Mouse (Mus musculus) olfactory bulb, adult 2 months (tissue): ENCODE measurements around the gene Lrg1. TPM values are rescaled to one million over a fixed set of nuclear protein-coding genes. Genes with fewer than 3 reads are reported as not detected.

Experiments used
- H3K27ac ChIP-seq: fragments of 200-500 bp; 2 replicates; pipeline ENCODE4 v1.5.1; 2012; ENCODE audit warnings: low read depth, low read length; ENCODE audit not compliant: insufficient read depth
- H3K4me1 ChIP-seq: fragments of 200-500 bp; 2 replicates; pipeline ENCODE4 v1.6.1; 2012; ENCODE audit warnings: low read length; ENCODE audit not compliant: control insufficient read depth, insufficient read depth
- H3K4me3 ChIP-seq: fragments of 200-500 bp; 2 replicates; pipeline ENCODE4 v1.5.1; 2012; ENCODE audit warnings: mild to moderate bottlenecking, low read depth, low read length, moderate library complexity; ENCODE audit not compliant: insufficient read depth
- CTCF ChIP-seq: fragments of 200-500 bp; IDR thresholded peaks from 2 replicates; pipeline ENCODE4 v1.5.1; 2012; ENCODE audit warnings: low read depth, mild to moderate bottlenecking, low read length, moderate library complexity; ENCODE audit not compliant: insufficient read depth
- POLR2A ChIP-seq: fragments of 200-500 bp; IDR thresholded peaks from 2 replicates; pipeline ENCODE4 v1.6.1; 2012; ENCODE audit warnings: mild to moderate bottlenecking, low read depth, low read length, moderate library complexity; ENCODE audit not compliant: insufficient read depth
- WGBS: fragments of 180-500 bp; shearing (Covaris S2); methylation state at CpG from one replicate; pipeline ENCODE4 v1.1.7; 2018; 5-methylcytosine and 5-hydroxymethylcytosine counted together
- polyA plus RNA-seq: library from polyadenylated mRNA; stranded (reverse); fragments of >200 nt; gene quantifications from 2 replicates; pipeline ENCODE4 v1.2.4, GENCODE M21; 2012; ENCODE audit warnings: low replicate concordance; ENCODE audit not compliant: missing spikeins, insufficient read depth, insufficient read length

Lrg1 gene
- polyA plus RNA-seq, 1 experiment = not detected

DNA sequence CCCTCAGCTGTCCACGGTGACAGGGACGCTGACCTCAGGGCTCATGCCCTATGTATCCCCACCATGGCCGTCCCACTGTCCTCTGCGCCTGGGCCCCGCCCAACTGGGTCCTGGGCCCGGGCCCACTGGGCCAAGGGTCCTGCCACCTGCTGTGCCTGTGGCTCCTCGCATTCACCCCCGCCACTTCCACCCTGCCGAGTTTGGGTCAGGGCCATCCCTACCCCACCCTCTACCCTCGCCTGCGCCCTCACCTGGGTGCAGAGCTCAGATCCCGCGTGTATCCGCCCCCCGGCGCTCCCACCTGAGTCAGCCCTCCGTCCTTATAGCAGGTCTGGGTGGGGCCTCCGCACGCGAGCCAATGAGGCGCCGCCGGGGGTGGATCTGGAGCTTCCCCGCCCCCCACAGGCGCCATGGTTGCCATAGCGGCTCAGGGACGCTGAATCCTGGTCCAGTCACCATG lies 4.5 kb downstream of the Lrg1 start, which contains the start of gene Plin5:
TSS of gene Plin5 (minus strand) at position 346 of the 460 bp plus-strand sequence.
- H3K4me1 ChIP-seq = peaks cover 20% of the 10 kb centered on the region
- no peak within 1 kb of the TSS for H3K27ac ChIP-seq
- peak within 1 kb of the TSS; percentile 13 for H3K4me3 ChIP-seq
- 1% methylated on average over 27 of the region's 27 CpGs for WGBS
- TF ChIP-seq POLR2A (no peak), CTCF (no peak)

DNA sequence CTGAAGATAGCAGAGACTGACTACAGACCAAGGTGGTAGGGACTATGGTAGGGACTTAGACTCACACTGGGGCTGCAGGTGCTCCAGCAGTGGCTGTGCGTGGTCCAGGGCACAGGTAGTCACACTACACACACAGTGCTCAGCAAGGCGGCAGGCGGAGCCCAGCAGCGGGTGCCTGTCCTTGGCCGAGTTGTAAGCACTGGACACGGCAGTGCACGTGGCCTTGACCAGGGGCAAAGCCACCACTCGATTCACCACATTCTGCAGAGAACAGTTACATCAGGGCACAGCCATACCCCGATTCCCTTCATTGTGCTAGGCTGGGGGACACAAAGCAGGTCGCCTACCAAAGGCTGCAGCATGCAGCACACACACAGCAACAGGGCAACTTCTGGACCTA lies 5.6 kb downstream of the Lrg1 start:
- Histone ChIP-seq H3K27ac (no peak overlapping the region), H3K4me1 (peaks cover 20% of the 10 kb centered on the region), H3K4me3 (no peak overlapping the region)
- no peak for TF ChIP-seq POLR2A
- no peak for TF ChIP-seq CTCF
- 75% methylated on average over 10 of the region's 10 CpGs for WGBS

- TF ChIP-seq POLR2A = no peak
- TF ChIP-seq CTCF = no peak
- no peak overlapping the region for H3K27ac ChIP-seq
- H3K4me1 ChIP-seq = peaks cover 8% of the 10 kb centered on the region
- no peak overlapping the region for H3K4me3 ChIP-seq
- WGBS = 82% methylated on average over 3 of the region's 3 CpGs
These were observed 9.1 kb downstream of the Lrg1 start for GRCm38 (mm10) chr17:56112743-56113142.

DNA sequence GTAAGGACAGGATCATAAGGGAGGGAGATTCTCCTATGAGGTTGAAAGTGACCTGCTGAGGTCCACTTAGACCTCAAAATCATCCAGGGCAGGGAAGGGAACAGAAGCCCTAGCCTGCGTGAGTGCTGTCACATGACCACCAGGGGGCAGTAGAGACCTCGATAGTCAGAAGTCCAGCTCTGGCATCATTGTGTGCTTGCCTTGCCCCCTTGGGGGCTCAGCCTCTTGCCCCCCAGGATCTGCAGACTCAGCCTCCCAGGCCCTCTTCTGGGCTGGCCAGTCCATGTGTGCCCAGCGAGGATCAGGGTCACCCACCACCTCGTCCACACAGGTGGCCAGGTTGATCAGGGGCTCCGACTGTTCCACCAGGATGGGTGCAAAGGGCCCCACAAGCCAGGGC lies 9.9 kb downstream of the Lrg1 start:
- Histone ChIP-seq H3K4me3 (no peak overlapping the region), H3K4me1 (peaks cover under 1% of the 10 kb centered on the region; the same call in 1 of the 2 replicates)

GRCm38 (mm10) chr17:56111021-56111420 lies 10.8 kb downstream of the Lrg1 start:
- H3K4me1 ChIP-seq = no peaks in the 10 kb centered on the region
- H3K27ac ChIP-seq = no peak overlapping the region
- no peak for TF ChIP-seq CTCF
- TF ChIP-seq POLR2A = no peak
- 40% methylated on average over 1 of the region's 1 CpGs for WGBS
- no peak overlapping the region for H3K4me3 ChIP-seq

More for the DNA sequence above, 9.9 kb downstream of the Lrg1 start:
- no peak for TF ChIP-seq POLR2A
- peak; percentile 80; the same call in 1 of the 2 replicates for TF ChIP-seq CTCF
- H3K27ac ChIP-seq = no peak overlapping the region
- WGBS = 54% methylated on average over 5 of the region's 5 CpGs

- no peak overlapping the region for H3K4me3 ChIP-seq
- TF ChIP-seq POLR2A (no peak), CTCF (no peak)
- WGBS = 37% methylated on average over 4 of the region's 4 CpGs
- H3K4me1 ChIP-seq = no peaks in the 10 kb centered on the region
- H3K27ac ChIP-seq = no peak overlapping the region
These were observed 11.2 kb downstream of the Lrg1 start for GRCm38 (mm10) chr17:56110571-56110970.

DNA sequence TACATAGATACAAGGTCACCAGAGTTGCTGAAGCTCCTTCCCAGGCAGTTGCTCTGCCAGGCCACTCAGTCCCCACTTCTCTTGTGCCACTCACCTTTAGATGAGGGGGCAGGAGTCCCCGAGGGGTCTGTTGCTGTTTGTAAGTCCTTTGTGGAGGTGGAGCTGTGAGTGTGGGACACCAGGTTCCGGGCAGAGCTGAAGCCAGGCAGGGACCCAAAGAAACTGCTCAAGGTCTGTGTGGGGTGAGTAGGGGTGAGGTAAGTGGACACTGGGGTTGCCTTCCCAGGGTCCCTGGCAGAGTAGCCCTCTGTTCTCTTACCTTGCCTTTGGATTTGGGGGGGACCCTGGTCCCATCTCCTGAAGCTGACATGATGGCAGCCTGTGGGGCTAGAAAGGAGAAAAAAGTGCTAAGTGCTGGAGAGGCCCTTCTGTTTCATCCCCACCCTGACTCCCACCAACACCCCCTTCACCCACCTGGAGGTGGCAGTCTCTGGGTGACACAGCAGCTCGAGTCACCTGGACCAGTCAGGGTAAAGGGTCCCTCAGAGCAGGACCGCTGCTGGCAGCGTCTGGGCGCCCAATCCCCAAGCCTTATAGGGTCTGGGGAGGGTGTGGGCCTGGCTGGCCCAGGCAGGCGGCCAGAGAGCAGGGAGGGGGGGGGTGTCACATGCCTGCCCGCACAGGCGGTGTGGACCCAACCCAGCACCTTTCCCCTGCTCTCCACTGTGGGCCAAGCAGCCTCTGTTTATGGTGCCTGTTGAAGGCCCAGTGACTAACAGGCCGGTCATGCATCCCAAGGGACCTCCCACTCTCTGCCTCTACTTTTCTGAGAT lies 12.4 kb downstream of the Lrg1 start, which contains the start of gene Plin4:
TSS of gene Plin4 (minus strand) at position 585 of the 833 bp plus-strand sequence.
- TF ChIP-seq POLR2A = no peak
- Histone ChIP-seq H3K4me1 (no peaks in the 10 kb centered on the region), H3K4me3 (no peak within 1 kb of the TSS), H3K27ac (0 out of 2 replicates have a peak within 1 kb of the TSS, but pooled peaks have one; percentile 16)
- WGBS = 73% methylated on average over 10 of the region's 10 CpGs

- TF ChIP-seq POLR2A = no peak
- Histone ChIP-seq H3K27ac (0 out of 2 replicates have a peak overlapping the region, but pooled peaks have one; percentile 16), H3K4me3 (no peak overlapping the region), H3K4me1 (no peaks in the 10 kb centered on the region)
- WGBS = 61% methylated on average over 6 of the region's 6 CpGs
These were observed 13.3 kb downstream of the Lrg1 start for GRCm38 (mm10) chr17:56108334-56109044.

GRCm38 (mm10) chr17:56107736-56108135 lies 14.1 kb downstream of the Lrg1 start:
- whole genome bisulfite sequencing = 75% methylated on average over 2 of the region's 2 CpGs
- TF ChIP-seq POLR2A = no peak
- no peak for TF ChIP-seq CTCF
- no peak overlapping the region for H3K27ac ChIP-seq
- H3K4me3 ChIP-seq = no peak overlapping the region
- H3K4me1 ChIP-seq = no peaks in the 10 kb centered on the region
